Mouse (Mus musculus) kidney, adult 2 months (tissue): ENCODE measurements around the gene Bcdin3d.

Experiments
- CTCF ChIP-seq: fragments of 200-500 bp; conservative IDR thresholded peaks from 2 replicates; pipeline ENCODE4 v1.5.1; 2011; ENCODE audit warnings: low read depth, mild to moderate bottlenecking, control low read depth, low read length, moderate library complexity, mixed read lengths; ENCODE audit not compliant: insufficient read depth, insufficient read length
- POLR2A ChIP-seq: fragments of 200-500 bp; IDR thresholded peaks from one replicate; pipeline ENCODE4 v1.6.1; 2011; ENCODE audit warnings: low read depth, low read length, control low read depth

DNA sequence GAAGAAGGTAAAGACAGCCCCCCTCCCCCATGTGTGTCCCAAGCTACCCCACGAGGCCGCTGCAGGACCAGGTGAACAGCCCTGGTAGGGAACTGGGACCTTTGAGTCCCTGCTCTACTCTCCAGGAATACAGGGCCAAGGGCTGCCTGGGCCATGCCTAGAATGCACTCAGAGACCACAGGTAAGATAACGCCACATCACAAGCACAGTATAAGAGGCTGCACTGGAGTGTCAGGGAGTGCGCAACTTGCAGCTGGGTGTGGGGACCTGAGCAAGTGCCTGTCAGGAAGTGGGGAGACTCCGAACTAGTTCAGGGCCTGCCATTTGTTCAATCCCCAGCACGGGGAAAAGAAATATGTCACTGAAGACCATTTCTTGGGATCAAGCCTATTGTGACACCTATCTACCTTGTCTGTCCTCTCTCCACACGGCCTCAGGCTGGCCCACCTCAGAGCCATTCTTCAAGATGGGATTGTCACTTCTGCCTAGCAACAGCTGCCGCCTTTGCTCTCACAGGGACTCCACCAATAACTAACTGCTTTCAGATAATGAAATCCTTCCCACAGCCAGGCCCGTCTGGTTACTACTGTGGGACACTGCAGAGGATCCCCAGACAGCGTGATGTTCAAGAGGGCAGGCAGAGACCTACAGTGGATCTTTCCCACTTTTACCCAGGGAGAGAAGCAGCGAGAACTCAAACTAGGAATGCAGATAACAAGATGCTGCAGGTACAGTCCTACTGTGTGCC is 21.2 kb downstream of the Bcdin3d start:
- TF ChIP-seq POLR2A (no peak), CTCF (no peak)
